In the genomic region with DNA sequence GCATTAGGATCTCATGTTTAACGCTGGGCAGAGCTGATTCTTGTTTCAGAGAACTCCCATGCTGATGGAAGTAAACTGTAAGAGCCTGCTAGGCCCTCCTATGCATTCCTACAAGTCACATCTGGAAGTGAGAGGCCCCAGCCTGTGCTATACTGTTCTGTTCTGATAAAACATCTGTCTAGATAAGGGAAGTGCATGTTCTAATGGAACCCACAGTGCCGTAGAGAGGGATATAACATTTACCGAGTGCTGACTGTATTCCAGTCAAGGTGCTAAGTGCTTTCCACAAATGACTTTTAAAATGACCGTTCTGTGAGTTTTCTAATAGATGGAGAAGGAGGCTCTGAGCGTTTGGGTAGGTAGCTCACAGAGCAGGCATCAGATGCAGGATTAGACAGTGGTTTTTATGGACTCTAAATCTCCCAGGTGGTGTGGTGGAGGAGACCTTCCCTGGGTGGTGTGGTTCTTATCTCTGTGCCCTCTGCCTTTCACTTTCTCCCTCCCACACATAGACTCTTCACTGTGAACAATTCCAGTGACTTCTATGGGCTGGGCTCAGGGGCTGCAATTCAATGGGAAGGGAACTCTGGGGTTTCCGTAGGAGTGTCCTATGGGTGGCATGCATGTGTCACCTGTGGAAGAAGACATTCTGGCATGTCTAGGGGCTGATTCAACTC, we compare ENCODE assay signal across 33 mouse cellular contexts. TPM values are rescaled to one million over a fixed set of nuclear protein-coding genes. Genes with fewer than 3 reads are reported as not detected.
DNase-seq lines count a peak whose midpoint lies in the region; ATAC-seq lines count a peak whose summit lies in the region.
"Had no signal": no experiment of that assay in that cellular context is flagged by ENCODE, and none has a peak within 500 bp of the region (broad histone marks: within the 10 kb centered on the region; RNA-seq: fewer than 3 reads in every experiment).

No protein-coding gene starts in this region.

- no peak for ATAC-seq in erythroblast, adult 5-6 weeks (replicated peaks; ENCODE audit: low FRiP score, poor library complexity, severe bottlenecking)
- peak; percentile 90 for ATAC-seq in liver, embryonic 13.5 days (ENCODE audit: low read depth)
- ATAC-seq in megakaryocyte-erythroid progenitor cell, adult 5-6 weeks (replicated peaks; ENCODE audit: low FRiP score, low TSS enrichment, poor library complexity, severe bottlenecking), result 0 out of 2 replicates have a peak, but pooled peaks have one; percentile 18
- no peak; the same call in 1 of the 2 replicates for ATAC-seq in megakaryocyte progenitor cell, adult 5-6 weeks (replicated peaks; ENCODE audit: poor library complexity)
- ATAC-seq: forebrain, embryonic 15.5 days; hindbrain, postnatal 0 days; intestine, embryonic 15.5 days; midbrain, embryonic 16.5 days had no signal

- H3K36me3 ChIP-seq in erythroblast, embryonic 14.5 days (ENCODE audit: control insufficient read depth), result peaks cover 31% of the 10 kb centered on the region
- H3K36me3 ChIP-seq in liver, embryonic 13.5 days, result 0 out of 2 replicates have a peak, but pooled peaks cover under 1% of the 10 kb centered on the region
- H3K36me3 ChIP-seq: embryonic facial prominence, embryonic 10.5 days; embryonic facial prominence, embryonic 15.5 days; forebrain, embryonic 10.5 days; forebrain, embryonic 15.5 days; hindbrain, embryonic 10.5 days; intestine, embryonic 15.5 days; neural tube, embryonic 12.5 days had no signal

- peak overlapping the region; percentile 68 for H3K9ac ChIP-seq in liver, embryonic 13.5 days
- H3K9ac ChIP-seq: embryonic facial prominence, embryonic 15.5 days; forebrain, embryonic 15.5 days; intestine, embryonic 15.5 days; lung, embryonic 14.5 days; neural tube, embryonic 12.5 days had no signal

- peaks cover 13% of the 10 kb centered on the region for H3K9me3 ChIP-seq in erythroblast, embryonic 14.5 days (ENCODE audit: control insufficient read depth, low read length)
- H3K9me3 ChIP-seq in liver, embryonic 13.5 days (replicated peaks), result no peaks in the 10 kb centered on the region; the same call in 1 of the 2 replicates
- H3K9me3 ChIP-seq: embryonic facial prominence, embryonic 10.5 days; embryonic facial prominence, embryonic 15.5 days; forebrain, embryonic 10.5 days; forebrain, embryonic 15.5 days; hindbrain, embryonic 10.5 days; intestine, embryonic 15.5 days; neural tube, embryonic 12.5 days had no signal

- H3K4me1 ChIP-seq in erythroblast, embryonic 14.5 days (ENCODE audit: control insufficient read depth), result peaks cover 82% of the 10 kb centered on the region
- H3K4me1 ChIP-seq in liver, embryonic 13.5 days (replicated peaks), result peaks cover 75% of the 10 kb centered on the region

- 27% methylated on average over 6 of the region's 6 CpGs for WGBS in liver, embryonic 13.5 days (ENCODE audit: insufficient replicate concordance)

- H3K27me3 ChIP-seq in erythroblast, embryonic 14.5 days (ENCODE audit: control insufficient read depth), result peaks cover under 1% of the 10 kb centered on the region
- no peaks in the 10 kb centered on the region for H3K27me3 ChIP-seq in liver, embryonic 13.5 days
- H3K27me3 ChIP-seq: embryonic facial prominence, embryonic 15.5 days; forebrain, embryonic 15.5 days; neural tube, embryonic 12.5 days had no signal

- peak; percentile 73 for DNase-seq in c-Kit-positive CD71-positive TER-119-positive erythroid progenitor cells, embryonic 14.5 days (ENCODE audit: low spot score)
- DNase-seq in liver, embryonic 13.5 days, result peak; percentile 62
- DNase-seq in heart, adult 9 months (ENCODE audit: low spot score in 2 of 2), result no peak
- DNase-seq in cerebellum, adult 18-20 months, result no peak
- DNase-seq: adrenal gland, postnatal 10 days; cerebellum, adult 8-10 months; cerebellum, postnatal 25 days; heart, adult 2 months; heart, postnatal 14 days; kidney, adult 8-10 months; kidney, postnatal 4 days; layer of hippocampus, postnatal 36 days; left cerebral cortex, postnatal 4 days; lung, embryonic 14.5 days; lung, postnatal 14 days; right cerebral cortex, postnatal 4 days; thymus, postnatal 14 days had no signal

- peak overlapping the region; percentile 70 for H3K4me2 ChIP-seq in liver, embryonic 13.5 days
- H3K4me2 ChIP-seq: embryonic facial prominence, embryonic 15.5 days; forebrain, embryonic 15.5 days; intestine, embryonic 15.5 days; lung, embryonic 14.5 days; midbrain, embryonic 11.5 days; neural tube, embryonic 12.5 days had no signal

- peak overlapping the region; percentile 96 for H3K27ac ChIP-seq in liver, embryonic 13.5 days
- H3K27ac ChIP-seq: embryonic facial prominence, embryonic 10.5 days; embryonic facial prominence, embryonic 15.5 days; forebrain, embryonic 10.5 days; forebrain, embryonic 15.5 days; heart, adult 2 months; hindbrain, embryonic 10.5 days; hindbrain, postnatal 0 days; intestine, embryonic 15.5 days; kidney, postnatal 0 days; neural tube, embryonic 12.5 days had no signal

- peak overlapping the region; percentile 48 for H3K4me3 ChIP-seq in erythroblast, embryonic 14.5 days (replicated peaks)
- peak overlapping the region; percentile 38 for H3K4me3 ChIP-seq in liver, embryonic 13.5 days (replicated peaks)
- H3K4me3 ChIP-seq: embryonic facial prominence, embryonic 10.5 days; embryonic facial prominence, embryonic 15.5 days; forebrain, embryonic 10.5 days; forebrain, embryonic 15.5 days; heart, adult 2 months; hindbrain, embryonic 10.5 days; intestine, embryonic 15.5 days; myocyte; neural tube, embryonic 12.5 days had no signal

RNA-seq across cellular contexts. Expression of a gene that starts 3.7 kb away (rescaled TPM):
- polyA plus RNA-seq in erythroblast, embryonic 14.5 days (2012), result 8.2 and 8.3 TPM in 2 replicates
- 41.5 and 85.3 TPM in 2 replicates for total RNA-seq in erythroblast, adult 5-6 weeks (2015; ENCODE audit: low replicate concordance)
- total RNA-seq in erythroblast, adult 5-6 weeks (2017; ENCODE audit: low replicate concordance), result 47.5 and 50.3 TPM in 2 replicates
- 200 and 222 TPM in 2 replicates for polyA plus RNA-seq in liver, embryonic 13.5 days (2015; fragmentation: Nextera tagmentation; extraction: Ambion mirVana)
- total RNA-seq in megakaryocyte-erythroid progenitor cell, adult 5-6 weeks (2014; fragmentation: Nextera tagmentation), result 308 and 313 TPM in 2 replicates
- 315 and 357 TPM in 2 replicates for total RNA-seq in megakaryocyte-erythroid progenitor cell, adult 5-6 weeks (2017)
- total RNA-seq in megakaryocyte progenitor cell, adult 5-6 weeks (2015), result 184 and 226 TPM in 2 replicates
- total RNA-seq in megakaryocyte progenitor cell, adult 5-6 weeks (2017), result 249 and 254 TPM in 2 replicates

RNA-seq across cellular contexts. Expression of a gene that starts 17.8 kb away (rescaled TPM):
- 0.04 and 0.06 TPM in 2 replicates for polyA plus RNA-seq in erythroblast, embryonic 14.5 days (2012)
- 2.1 and 5.9 TPM in 2 replicates for total RNA-seq in erythroblast, adult 5-6 weeks (2015; ENCODE audit: low replicate concordance)
- 2.5 and 4.7 TPM in 2 replicates for total RNA-seq in erythroblast, adult 5-6 weeks (2017; ENCODE audit: low replicate concordance)
- polyA plus RNA-seq in liver, embryonic 13.5 days (2015; fragmentation: Nextera tagmentation; extraction: Ambion mirVana), result 1.0 and 1.1 TPM in 2 replicates
- total RNA-seq in megakaryocyte-erythroid progenitor cell, adult 5-6 weeks (2014; fragmentation: Nextera tagmentation), result 8.0 and 9.6 TPM in 2 replicates
- 5.4 and 9.3 TPM in 2 replicates for total RNA-seq in megakaryocyte-erythroid progenitor cell, adult 5-6 weeks (2017)
- total RNA-seq in megakaryocyte progenitor cell, adult 5-6 weeks (2015), result 15.9 and 19.4 TPM in 2 replicates
- total RNA-seq in megakaryocyte progenitor cell, adult 5-6 weeks (2017), result 15.0 and 16.2 TPM in 2 replicates

RNA-seq across cellular contexts. Expression of a gene that starts 45.5 kb away (rescaled TPM):
- 41.7 and 44.1 TPM in 2 replicates for polyA plus RNA-seq in erythroblast, embryonic 14.5 days (2012)
- 63.7 and 67.4 TPM in 2 replicates for total RNA-seq in erythroblast, adult 5-6 weeks (2015; ENCODE audit: low replicate concordance)
- 16.9 and 29.4 TPM in 2 replicates for total RNA-seq in erythroblast, adult 5-6 weeks (2017; ENCODE audit: low replicate concordance)
- 235 and 238 TPM in 2 replicates for polyA plus RNA-seq in liver, embryonic 13.5 days (2015; fragmentation: Nextera tagmentation; extraction: Ambion mirVana)
- 335 and 427 TPM in 2 replicates for total RNA-seq in megakaryocyte-erythroid progenitor cell, adult 5-6 weeks (2014; fragmentation: Nextera tagmentation)
- 80.6 and 101 TPM in 2 replicates for total RNA-seq in megakaryocyte-erythroid progenitor cell, adult 5-6 weeks (2017)
- 196 and 255 TPM in 2 replicates for total RNA-seq in megakaryocyte progenitor cell, adult 5-6 weeks (2015)
- total RNA-seq in megakaryocyte progenitor cell, adult 5-6 weeks (2017), result 44.4 and 60.6 TPM in 2 replicates

Comparison
In these comparisons a context has a peak if more than half of its experiments do, and no peak if none do; other contexts are left out.
1. ATAC-seq: peak in liver, embryonic 13.5 days (single experiment) and megakaryocyte-erythroid progenitor cell, adult 5-6 weeks (single experiment); none in erythroblast, adult 5-6 weeks (single experiment) and megakaryocyte progenitor cell, adult 5-6 weeks (single experiment).
2. DNase-seq: peak in c-Kit-positive CD71-positive TER-119-positive erythroid progenitor cells, embryonic 14.5 days (single experiment) and liver, embryonic 13.5 days (single experiment); none in heart, adult 9 months (0 of 2) and cerebellum, adult 18-20 months (0 of 2).